Mouse (Mus musculus) hindbrain, embryonic 16.5 days (tissue): ENCODE measurements at regions not wholly inside any gene's neighbourhood (a gene's known extent, or its start where the extent isn't known, plus 50 kb on each side); places are given as distances from the start of the nearest gene placed in this dataset.

Source experiments
- ATAC-seq: fragments of 200-750 bp; cut with Nextera tagmentation; 2 replicates; pipeline ENCODE4 v1.8.0; 2017; ENCODE audit warnings: moderate TSS enrichment, moderate library complexity
- H3K27ac ChIP-seq: fragments of 300-500 bp; sonication (generic); 2 replicates; pipeline ENCODE4 v1.5.1; 2014; ENCODE audit warnings: low read depth, mild to moderate bottlenecking, control low read depth, low read length, moderate library complexity
- H3K27me3 ChIP-seq: fragments of 300-500 bp; sonication (generic); replicated peaks from 2 replicates; pipeline ENCODE4 v1.6.1; 2014; ENCODE audit warnings: low read length; ENCODE audit not compliant: control insufficient read depth, insufficient read depth
- H3K36me3 ChIP-seq: fragments of 300-500 bp; sonication (generic); 2 replicates; pipeline ENCODE4 v1.6.1; 2014; ENCODE audit warnings: mild to moderate bottlenecking, low read length, moderate library complexity, mixed read lengths; ENCODE audit not compliant: control insufficient read depth, insufficient read depth
- H3K4me1 ChIP-seq: fragments of 300-500 bp; sonication (generic); 2 replicates; pipeline ENCODE4 v1.6.1; 2014; ENCODE audit warnings: low read depth, low read length; ENCODE audit not compliant: control insufficient read depth, insufficient read depth
- H3K4me2 ChIP-seq: fragments of 300-500 bp; sonication (generic); 2 replicates; pipeline ENCODE4 v1.6.1; 2014; ENCODE audit warnings: mild to moderate bottlenecking, low read length, control low read depth, moderate library complexity
- H3K4me3 ChIP-seq: fragments of 300-500 bp; sonication (generic); 2 replicates; pipeline ENCODE4 v1.5.1; 2014; ENCODE audit warnings: mild to moderate bottlenecking, low read length, control low read depth, moderate library complexity
- H3K9ac ChIP-seq: fragments of 300-500 bp; sonication (generic); 2 replicates; pipeline ENCODE4 v1.6.1; 2014; ENCODE audit warnings: low read depth, mild to moderate bottlenecking, control low read depth, low read length, moderate library complexity
- H3K9me3 ChIP-seq: fragments of 300-500 bp; sonication (generic); 2 replicates; pipeline ENCODE4 v1.6.1; 2014; ENCODE audit warnings: mild to moderate bottlenecking, low read length, moderate library complexity; ENCODE audit not compliant: control insufficient read depth
- WGBS: fragments of 180-500 bp; shearing (Covaris S2); extraction: QIAGEN DNeasy Blood & Tissue Kit; methylation state at CpG from one replicate; pipeline ENCODE4 v1.1.7; 2014; 5-methylcytosine and 5-hydroxymethylcytosine counted together

DNA sequence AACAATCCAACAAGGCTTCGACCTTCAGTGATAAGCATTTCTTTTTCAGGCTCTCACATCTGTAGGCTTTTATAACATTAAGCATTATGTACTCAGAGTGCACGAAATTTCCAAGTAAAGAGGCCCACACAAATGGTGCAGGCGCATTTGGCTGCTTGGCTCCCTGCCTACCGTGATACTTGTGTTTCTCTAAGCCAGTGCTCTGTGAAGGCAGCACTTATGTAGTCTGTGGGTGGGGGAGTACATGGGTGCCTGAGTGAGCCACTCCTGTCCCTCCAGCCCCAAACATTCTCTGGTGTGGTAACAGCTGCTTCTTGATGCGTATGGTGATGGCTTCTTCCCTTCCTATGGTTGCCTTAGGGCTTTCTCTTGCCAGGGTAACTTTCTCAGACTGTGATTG lies 121.9 kb upstream of the Hs3st3a1 start:
- ATAC-seq, result no peak
- 79% methylated on average over 5 of the region's 5 CpGs for WGBS
- Histone ChIP-seq H3K36me3 (no peaks in the 10 kb centered on the region), H3K4me3 (no peak overlapping the region), H3K4me2 (no peak overlapping the region), H3K27ac (no peak overlapping the region), H3K9me3 (no peaks in the 10 kb centered on the region), H3K4me1 (no peaks in the 10 kb centered on the region), H3K27me3 (no peaks in the 10 kb centered on the region), H3K9ac (no peak overlapping the region)

DNA sequence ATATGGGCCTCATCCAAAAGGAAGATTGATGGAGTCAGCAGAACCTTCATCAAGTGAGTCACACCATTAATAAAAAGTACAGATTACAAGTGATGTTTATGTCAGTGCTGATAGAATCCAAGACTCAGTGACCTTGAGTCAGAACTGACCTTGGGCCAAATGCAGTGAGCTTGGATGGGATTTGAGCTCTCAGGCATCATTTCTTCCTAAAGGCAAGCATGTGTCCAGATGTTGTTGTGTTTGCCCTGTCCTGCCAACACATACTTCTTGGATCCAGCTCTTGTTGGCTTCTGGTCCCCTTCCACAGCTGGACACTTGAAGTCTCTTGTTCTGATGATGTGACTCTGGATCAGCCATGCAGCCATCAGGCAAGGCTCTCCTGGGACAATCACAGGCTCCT lies 125.3 kb upstream of the Hs3st3a1 start:
- Histone ChIP-seq H3K4me3 (no peak overlapping the region), H3K36me3 (no peaks in the 10 kb centered on the region), H3K27me3 (no peaks in the 10 kb centered on the region), H3K9ac (no peak overlapping the region), H3K4me2 (no peak overlapping the region), H3K9me3 (no peaks in the 10 kb centered on the region), H3K27ac (no peak overlapping the region), H3K4me1 (no peaks in the 10 kb centered on the region)
- ATAC-seq, result no peak

DNA sequence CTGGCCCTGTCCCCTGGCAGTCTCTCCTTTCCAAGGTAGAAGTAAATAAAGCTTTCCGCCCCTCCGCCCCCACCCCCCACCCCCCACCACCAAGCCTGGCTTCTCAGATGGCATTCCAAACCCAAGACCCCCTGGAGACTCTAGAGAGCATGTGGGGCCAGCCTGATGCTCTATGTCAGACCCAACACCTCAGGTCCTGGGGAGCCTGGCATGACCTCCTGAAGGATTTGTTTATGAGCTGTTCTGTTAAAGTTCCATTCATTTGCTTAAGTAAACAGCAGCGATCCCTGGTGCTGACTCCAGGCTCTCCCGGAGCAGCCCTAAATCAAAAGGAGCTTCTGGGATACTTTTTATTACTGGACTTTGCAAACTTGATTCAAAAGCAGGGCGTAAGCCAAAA lies 137.3 kb upstream of the Hs3st3a1 start:
- Histone ChIP-seq H3K27me3 (no peaks in the 10 kb centered on the region), H3K4me1 (no peaks in the 10 kb centered on the region; the same call in 1 of the 2 replicates), H3K9me3 (no peaks in the 10 kb centered on the region), H3K27ac (no peak overlapping the region), H3K36me3 (no peaks in the 10 kb centered on the region), H3K9ac (no peak overlapping the region), H3K4me2 (no peak overlapping the region), H3K4me3 (no peak overlapping the region)
- 32% methylated on average over 5 of the region's 5 CpGs for WGBS
- ATAC-seq, result no peak

DNA sequence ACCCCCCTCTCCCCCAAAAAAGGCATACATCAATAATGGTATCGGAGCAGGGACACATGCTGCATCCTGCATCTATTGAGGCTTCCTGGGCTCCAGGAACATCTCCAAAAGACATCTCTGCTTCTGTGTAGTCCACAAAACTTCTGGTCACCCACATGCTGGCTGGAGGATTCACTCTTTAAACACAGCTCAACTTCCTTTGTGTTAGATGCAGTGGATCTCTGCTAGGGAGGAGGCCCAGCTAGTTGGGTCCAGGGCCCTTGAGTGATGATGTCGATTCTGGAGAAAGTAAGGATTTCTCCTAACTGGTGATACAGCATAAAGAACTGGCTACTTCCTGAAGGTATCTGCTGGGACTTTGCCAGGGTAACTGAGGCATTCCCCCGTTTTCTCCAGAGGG lies 146.9 kb upstream of the Hs3st3a1 start:
- no peak for ATAC-seq
- H3K9me3 ChIP-seq, result no peaks in the 10 kb centered on the region
- H3K4me3 ChIP-seq, result no peak overlapping the region
- H3K4me1 ChIP-seq, result no peaks in the 10 kb centered on the region
- no peaks in the 10 kb centered on the region for H3K36me3 ChIP-seq
- no peak overlapping the region for H3K4me2 ChIP-seq
- H3K9ac ChIP-seq, result no peak overlapping the region
- H3K27me3 ChIP-seq, result no peaks in the 10 kb centered on the region
- H3K27ac ChIP-seq, result no peak overlapping the region
- WGBS, result 92% methylated on average over 3 of the region's 3 CpGs

DNA sequence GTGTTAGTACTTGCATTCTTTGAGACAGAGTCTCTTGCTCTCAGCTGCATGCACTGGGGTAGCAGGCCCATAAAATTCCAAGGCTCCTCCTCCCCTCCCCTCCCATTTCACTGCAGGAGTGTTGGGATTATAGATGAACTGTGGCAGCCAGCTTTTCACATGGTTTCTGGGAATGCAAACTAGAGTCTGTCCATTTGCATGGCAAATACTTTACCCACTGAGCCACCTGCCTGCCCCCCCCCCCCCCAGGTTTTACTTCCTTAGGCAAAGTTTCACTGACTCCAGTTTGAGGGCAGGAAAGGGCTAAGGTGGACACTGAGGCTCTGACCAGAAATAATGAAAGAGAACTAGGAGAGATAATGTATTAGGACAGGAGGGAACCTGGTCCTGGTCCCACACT lies 147.6 kb upstream of the Hs3st3a1 start:
- Histone ChIP-seq H3K27ac (no peak overlapping the region), H3K36me3 (no peaks in the 10 kb centered on the region), H3K27me3 (no peaks in the 10 kb centered on the region), H3K4me3 (no peak overlapping the region), H3K4me2 (no peak overlapping the region), H3K4me1 (no peaks in the 10 kb centered on the region), H3K9me3 (no peaks in the 10 kb centered on the region), H3K9ac (no peak overlapping the region)
- no peak for ATAC-seq

DNA sequence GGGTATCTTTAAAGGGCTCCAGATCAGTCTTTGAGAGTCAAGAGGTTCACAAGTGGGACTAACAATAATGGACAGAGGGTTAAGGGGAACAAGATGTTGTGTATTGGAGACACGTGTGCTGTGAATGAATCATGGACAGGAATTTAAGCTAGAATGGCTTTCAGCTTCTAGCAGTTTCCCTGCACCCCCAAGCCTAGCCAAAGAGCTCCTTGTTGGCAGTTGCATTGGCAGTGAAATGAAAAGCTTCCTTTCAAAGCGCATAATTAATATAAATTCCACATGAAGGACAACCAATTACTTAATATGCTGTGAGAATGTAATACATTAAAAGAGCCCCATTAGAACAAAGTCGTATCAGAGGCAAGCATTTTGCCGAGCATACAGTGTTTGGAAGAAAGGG lies 153.4 kb upstream of the Hs3st3a1 start:
- Histone ChIP-seq H3K4me3 (no peak overlapping the region), H3K27me3 (no peaks in the 10 kb centered on the region), H3K36me3 (no peaks in the 10 kb centered on the region), H3K27ac (no peak overlapping the region), H3K9me3 (no peaks in the 10 kb centered on the region), H3K4me1 (no peaks in the 10 kb centered on the region), H3K9ac (no peak overlapping the region), H3K4me2 (no peak overlapping the region)
- ATAC-seq, result no peak
- WGBS, result 54% methylated on average over 4 of the region's 4 CpGs

DNA sequence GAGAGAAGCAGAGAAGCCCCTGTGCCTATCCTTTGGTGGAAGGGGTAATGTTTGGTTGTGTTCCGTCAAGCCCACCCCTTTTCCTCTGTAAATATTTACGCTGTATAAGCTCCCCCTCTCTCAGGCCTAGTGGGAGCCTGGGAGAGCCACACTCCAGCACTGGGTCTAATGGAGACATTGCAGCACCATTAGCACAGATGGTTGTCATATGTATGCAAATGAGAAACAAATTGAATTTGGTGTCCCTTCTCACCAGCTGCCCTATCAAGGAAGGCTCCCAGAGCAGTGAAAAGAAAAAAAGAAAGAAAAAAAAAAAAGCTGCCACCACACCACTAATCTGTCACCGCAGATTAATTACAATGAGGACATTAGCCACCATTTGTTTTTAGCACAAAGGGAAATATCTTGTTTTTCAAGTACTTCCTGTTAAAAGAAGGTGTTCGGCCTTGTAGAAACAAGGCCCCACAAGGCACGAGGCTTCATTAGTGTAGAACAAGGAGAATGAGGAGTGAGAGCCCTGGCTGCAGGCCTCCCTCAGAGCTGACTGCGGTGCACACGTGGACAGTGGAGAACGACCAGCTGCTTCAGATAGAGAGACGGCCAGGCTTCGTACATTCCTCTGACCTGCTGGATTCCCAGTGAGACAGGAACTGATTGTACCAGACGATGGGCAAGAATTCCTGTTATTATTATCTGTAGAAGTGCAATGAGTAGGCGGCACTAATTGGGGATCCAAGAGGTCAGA lies 156.7 kb upstream of the Hs3st3a1 start:
- Histone ChIP-seq H3K9me3 (no peaks in the 10 kb centered on the region), H3K9ac (no peak overlapping the region), H3K4me3 (no peak overlapping the region), H3K27me3 (no peaks in the 10 kb centered on the region), H3K4me2 (no peak overlapping the region), H3K4me1 (no peaks in the 10 kb centered on the region), H3K36me3 (no peaks in the 10 kb centered on the region), H3K27ac (peak overlapping the region; percentile 40; the same call in 1 of the 2 replicates)
- 26% methylated on average over 12 of the region's 12 CpGs for WGBS
- peak; percentile 87 for ATAC-seq

DNA sequence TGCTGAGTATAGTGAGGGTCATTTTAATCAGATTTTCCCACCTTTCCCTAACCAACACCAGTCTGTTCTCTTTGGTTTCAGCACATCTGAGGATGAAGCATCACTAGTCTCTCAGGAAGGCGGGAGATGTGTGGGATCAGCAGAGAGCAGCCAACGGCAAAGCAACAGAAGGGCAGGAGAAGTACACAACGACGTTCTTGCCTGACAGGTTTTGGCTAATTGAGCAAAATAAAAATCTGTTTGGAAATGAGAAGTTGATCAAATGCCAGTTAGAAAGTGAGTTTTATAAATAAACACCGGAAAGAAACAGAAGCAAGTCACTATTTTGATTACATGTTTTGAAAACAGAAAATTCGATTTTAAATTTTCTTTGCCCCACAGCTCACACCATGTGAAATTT lies 161.4 kb upstream of the Hs3st3a1 start:
- ATAC-seq, result no peak
- no peak overlapping the region for H3K27ac ChIP-seq
- H3K9ac ChIP-seq, result no peak overlapping the region
- H3K4me1 ChIP-seq, result no peaks in the 10 kb centered on the region
- H3K4me3 ChIP-seq, result no peak overlapping the region
- no peak overlapping the region for H3K4me2 ChIP-seq
- H3K9me3 ChIP-seq, result no peaks in the 10 kb centered on the region
- no peaks in the 10 kb centered on the region for H3K36me3 ChIP-seq
- 73% methylated on average over 6 of the region's 6 CpGs for WGBS
- H3K27me3 ChIP-seq, result no peaks in the 10 kb centered on the region

DNA sequence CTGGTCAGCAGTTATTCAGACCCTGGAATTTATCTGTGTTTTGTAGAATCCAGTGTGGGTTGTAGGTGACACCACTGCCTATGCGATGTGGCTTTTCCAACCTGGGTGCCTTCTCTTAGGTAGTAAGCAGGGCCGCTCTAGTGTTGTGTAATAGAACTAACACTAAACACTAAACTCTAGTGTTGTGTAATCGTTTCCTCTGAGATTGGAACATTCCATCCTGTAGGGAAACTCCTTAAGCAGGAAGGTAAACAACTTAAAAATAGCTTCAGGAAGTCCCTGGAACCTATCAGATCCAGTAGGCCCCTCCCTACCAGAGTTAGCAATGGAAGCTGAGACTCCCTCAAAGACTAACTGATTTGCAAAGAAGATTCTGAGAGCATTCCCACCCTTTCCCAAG lies 161.9 kb upstream of the Hs3st3a1 start:
- no peaks in the 10 kb centered on the region for H3K9me3 ChIP-seq

DNA sequence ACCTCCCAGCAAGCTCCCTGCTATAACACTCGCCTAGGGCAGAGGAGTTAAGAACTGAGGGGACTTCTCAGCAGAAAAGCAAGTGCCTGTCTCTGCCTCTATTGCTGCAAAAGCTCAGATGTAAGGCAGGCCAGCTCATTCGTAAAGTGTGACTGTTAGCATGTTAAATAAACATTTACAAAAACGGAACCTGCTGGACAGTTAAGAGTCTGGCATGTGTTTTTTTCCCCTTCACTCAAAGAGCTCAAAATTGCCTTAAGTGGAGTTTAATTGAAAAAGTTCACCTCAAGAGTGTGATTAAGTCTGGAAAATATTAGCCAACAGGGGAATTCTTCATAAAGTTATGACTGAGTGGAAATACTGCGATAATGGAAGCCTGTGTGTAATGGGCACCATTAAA lies 167.0 kb upstream of the Hs3st3a1 start:
- WGBS, result 68% methylated on average over 4 of the region's 4 CpGs
- no peak for ATAC-seq
- H3K9ac ChIP-seq, result no peak overlapping the region

More for the DNA sequence above, 161.9 kb upstream of the Hs3st3a1 start:
- ATAC-seq, result no peak
- H3K36me3 ChIP-seq, result no peaks in the 10 kb centered on the region
- H3K4me1 ChIP-seq, result no peaks in the 10 kb centered on the region
- H3K4me3 ChIP-seq, result no peak overlapping the region
- H3K9ac ChIP-seq, result no peak overlapping the region
- no peak overlapping the region for H3K4me2 ChIP-seq
- no peak overlapping the region for H3K27ac ChIP-seq
- 92% methylated on average over 3 of the region's 3 CpGs for WGBS
- no peaks in the 10 kb centered on the region for H3K27me3 ChIP-seq

More for the DNA sequence above, 167.0 kb upstream of the Hs3st3a1 start:
- Histone ChIP-seq H3K4me3 (no peak overlapping the region), H3K27me3 (no peaks in the 10 kb centered on the region), H3K36me3 (no peaks in the 10 kb centered on the region), H3K27ac (no peak overlapping the region), H3K4me2 (no peak overlapping the region), H3K9me3 (no peaks in the 10 kb centered on the region), H3K4me1 (peaks cover 2% of the 10 kb centered on the region; the same call in 1 of the 2 replicates)
